Mouse (Mus musculus): Measurements from ENCODE around the gene Morn5. TPM values are rescaled to one million over a fixed set of nuclear protein-coding genes. Genes with fewer than 3 reads are reported as not detected.
A peak's percentile ranks its signal among the peaks of the same experiment; 100 is the strongest.

Gene Morn5
- polyA plus RNA-seq (2015; fragmentation: Nextera tagmentation; extraction: Ambion mirVana) = 4.1 and 4.6 TPM in 2 replicates

DNA sequence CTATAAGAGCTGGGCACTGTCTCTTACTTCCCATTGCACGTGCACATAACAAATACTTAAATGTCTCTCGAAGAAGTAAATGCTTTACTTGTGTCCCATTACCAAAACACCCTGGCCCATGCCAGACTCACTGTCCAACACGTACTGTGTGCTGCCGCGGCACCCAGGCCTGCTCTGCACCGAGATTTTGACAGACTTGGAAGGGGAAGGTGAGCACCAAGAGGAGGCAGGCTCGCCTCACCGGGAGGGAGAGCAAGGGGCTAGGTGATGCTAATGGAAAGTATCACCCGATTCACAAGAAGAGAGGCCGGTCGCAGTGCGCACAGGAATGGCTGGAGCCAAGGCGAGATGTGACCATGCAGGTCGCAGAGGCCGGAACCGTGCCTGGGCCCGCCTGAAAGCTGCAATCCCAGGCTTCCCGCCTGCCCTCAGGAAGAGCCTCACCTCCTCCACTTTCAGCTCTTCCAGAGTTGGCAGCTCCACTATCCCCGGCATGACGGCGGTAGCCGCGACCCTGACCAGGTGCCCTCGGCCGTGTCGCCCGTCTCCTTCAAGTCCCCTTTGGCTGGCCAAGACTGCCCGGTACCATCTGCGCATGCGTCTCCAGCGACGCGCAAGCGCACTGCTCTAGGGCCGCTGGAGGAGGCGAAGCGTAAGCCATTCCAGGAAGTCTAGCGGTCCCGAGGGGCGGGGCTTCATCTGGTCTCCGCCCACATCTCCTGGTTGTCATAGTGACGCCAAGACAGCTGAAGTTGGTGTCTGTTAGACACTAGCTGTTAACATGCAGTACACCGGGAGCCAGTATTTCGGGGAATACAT, at the start of gene Morn5, which contains the start of gene Ndufa8:
Gene Morn5, plus strand, starts transcription at position 711 of the 819 bp plus-strand sequence.
Gene Ndufa8, minus strand, starts transcription at position 659 of the 819 bp plus-strand sequence.
- peak within 1 kb of the TSS; percentile 72 for H3K27ac ChIP-seq (ENCODE audit: low read depth, low read length)
- H3K9ac ChIP-seq (ENCODE audit: low read depth, low read length) = peak within 1 kb of the TSS; percentile 96
- peak; percentile 98 for ATAC-seq
- H3K27me3 ChIP-seq (replicated peaks; ENCODE audit: control insufficient read depth, insufficient read depth, low read length) = no peaks in the 10 kb centered on the region
- no peaks in the 10 kb centered on the region for H3K9me3 ChIP-seq (ENCODE audit: control insufficient read depth, low read length)
- peaks cover 15% of the 10 kb centered on the region for H3K4me1 ChIP-seq (ENCODE audit: control insufficient read depth, insufficient read depth, low read depth, low read length)
- under 1% methylated on average over 41 of the region's 44 CpGs for WGBS
- H3K4me2 ChIP-seq (ENCODE audit: low read length) = peak within 1 kb of the TSS; percentile 85
- peak within 1 kb of the TSS; percentile 93 for H3K4me3 ChIP-seq (ENCODE audit: low read length)
- no peaks in the 10 kb centered on the region for H3K36me3 ChIP-seq (ENCODE audit: control insufficient read depth, insufficient read depth, low read length)

DNA sequence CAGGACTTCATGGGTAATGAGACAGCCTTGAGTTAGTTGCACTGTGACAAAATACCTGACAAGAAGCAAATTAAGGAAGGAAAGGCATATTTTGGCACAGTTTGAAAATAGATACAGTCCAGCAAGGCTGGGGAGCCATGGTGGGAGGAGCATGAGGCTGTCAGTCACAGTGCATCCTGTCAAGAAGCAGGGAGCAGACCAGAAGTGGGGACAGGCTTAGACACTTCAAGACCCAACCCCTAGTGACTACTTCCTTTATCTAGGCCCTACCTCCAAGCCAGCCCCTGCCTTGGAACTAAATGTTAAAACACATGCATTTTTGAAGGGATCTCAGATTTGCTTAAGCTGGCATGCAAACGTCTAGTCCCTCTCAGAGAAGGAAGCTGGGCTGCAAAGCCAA, 48.9 kb upstream of the Morn5 start:
- ATAC-seq = no peak
- Histone ChIP-seq H3K9me3 (ENCODE audit: control insufficient read depth, low read length) (no peaks in the 10 kb centered on the region), H3K36me3 (ENCODE audit: control insufficient read depth, insufficient read depth, low read length) (no peaks in the 10 kb centered on the region), H3K27me3 (replicated peaks; ENCODE audit: control insufficient read depth, insufficient read depth, low read length) (no peaks in the 10 kb centered on the region), H3K9ac (ENCODE audit: low read depth, low read length) (no peak overlapping the region), H3K4me2 (ENCODE audit: low read length) (no peak overlapping the region), H3K27ac (ENCODE audit: low read depth, low read length) (no peak overlapping the region), H3K4me1 (ENCODE audit: control insufficient read depth, insufficient read depth, low read depth, low read length) (no peaks in the 10 kb centered on the region), H3K4me3 (ENCODE audit: low read length) (no peak overlapping the region)
- WGBS = 61% methylated on average over 1 of the region's 1 CpGs

DNA sequence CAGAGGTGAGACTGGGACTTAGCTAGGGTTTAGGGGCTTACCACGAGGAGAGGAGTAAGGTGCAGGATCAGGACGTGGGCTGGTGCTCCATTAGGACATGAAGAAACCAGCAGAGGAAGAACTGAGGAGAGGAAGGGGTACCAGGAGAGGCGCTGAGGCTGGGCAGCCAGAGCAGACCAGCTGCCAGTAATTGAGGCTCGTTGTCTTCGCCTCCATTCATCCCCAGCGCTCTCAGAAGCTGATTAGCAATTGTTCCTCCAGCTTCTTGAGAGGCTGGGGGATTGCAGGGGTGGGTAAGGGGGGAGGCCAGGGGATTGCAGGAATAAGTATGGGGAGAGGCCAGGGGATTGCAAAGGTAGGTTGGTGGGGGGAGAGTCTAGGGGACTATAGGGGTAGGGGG, 47.1 kb upstream of the Morn5 start:
- no peaks in the 10 kb centered on the region for H3K9me3 ChIP-seq (ENCODE audit: control insufficient read depth, low read length)
- no peaks in the 10 kb centered on the region for H3K27me3 ChIP-seq (replicated peaks; ENCODE audit: control insufficient read depth, insufficient read depth, low read length)
- 27% methylated on average over 6 of the region's 6 CpGs for WGBS
- no peak overlapping the region for H3K4me2 ChIP-seq (ENCODE audit: low read length)
- no peaks in the 10 kb centered on the region for H3K36me3 ChIP-seq (ENCODE audit: control insufficient read depth, insufficient read depth, low read length)
- H3K9ac ChIP-seq (ENCODE audit: low read depth, low read length) = no peak overlapping the region
- no peaks in the 10 kb centered on the region for H3K4me1 ChIP-seq (ENCODE audit: control insufficient read depth, insufficient read depth, low read depth, low read length)
- H3K4me3 ChIP-seq (ENCODE audit: low read length) = no peak overlapping the region
- no peak for ATAC-seq
- H3K27ac ChIP-seq (ENCODE audit: low read depth, low read length) = no peak overlapping the region

DNA sequence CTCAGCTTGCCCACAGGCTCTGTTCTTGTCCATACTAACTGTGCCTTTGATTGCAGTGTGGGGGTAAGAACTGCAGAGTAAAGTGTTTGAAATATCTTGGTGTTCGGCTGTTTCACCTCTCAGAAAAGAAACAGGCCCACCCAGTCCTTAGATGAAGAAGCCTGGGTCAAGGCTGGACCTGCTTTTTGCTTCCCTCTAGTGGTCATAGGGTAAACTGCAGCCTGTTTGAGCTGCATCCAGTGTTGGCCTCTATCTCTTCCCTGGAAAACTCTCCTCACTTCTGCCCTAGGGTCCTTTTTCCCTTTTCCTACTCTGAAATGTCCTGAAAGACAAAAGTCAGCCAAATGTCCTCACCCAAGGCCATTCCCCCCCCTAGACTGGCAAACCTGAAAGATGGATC, 41.2 kb upstream of the Morn5 start:
- H3K27ac ChIP-seq (ENCODE audit: low read depth, low read length) = no peak overlapping the region
- no peaks in the 10 kb centered on the region for H3K36me3 ChIP-seq (ENCODE audit: control insufficient read depth, insufficient read depth, low read length)
- no peak overlapping the region for H3K4me3 ChIP-seq (ENCODE audit: low read length)
- no peak for ATAC-seq
- H3K4me2 ChIP-seq (ENCODE audit: low read length) = no peak overlapping the region
- no peak overlapping the region for H3K9ac ChIP-seq (ENCODE audit: low read depth, low read length)
- WGBS = 20% methylated on average over 1 of the region's 1 CpGs
- peaks cover 4% of the 10 kb centered on the region; the same call in 1 of the 2 replicates for H3K4me1 ChIP-seq (ENCODE audit: control insufficient read depth, insufficient read depth, low read depth, low read length)
- H3K9me3 ChIP-seq (ENCODE audit: control insufficient read depth, low read length) = no peaks in the 10 kb centered on the region
- H3K27me3 ChIP-seq (replicated peaks; ENCODE audit: control insufficient read depth, insufficient read depth, low read length) = peaks cover 6% of the 10 kb centered on the region

DNA sequence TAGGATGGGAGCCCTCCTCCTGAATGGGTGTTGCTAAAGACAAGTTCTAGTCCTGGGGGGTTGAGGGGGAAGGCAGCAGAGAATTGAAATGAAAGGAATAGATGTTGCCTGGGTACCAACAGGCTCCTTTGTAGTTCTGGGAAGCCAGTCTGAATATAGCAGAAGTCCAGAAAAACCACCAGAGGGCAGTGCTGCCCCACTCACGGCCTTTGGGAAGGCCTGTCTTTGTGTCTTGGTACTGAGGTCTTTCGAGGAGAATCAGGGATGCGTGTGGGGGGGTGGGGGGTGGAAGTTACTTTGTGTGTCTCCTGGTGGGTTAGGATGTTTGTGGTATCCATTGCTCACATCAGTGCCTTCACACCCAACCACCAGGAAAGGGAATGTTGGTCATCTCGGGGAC, 39.9 kb upstream of the Morn5 start:
- no peak overlapping the region for H3K4me3 ChIP-seq (ENCODE audit: low read length)
- H3K4me2 ChIP-seq (ENCODE audit: low read length) = no peak overlapping the region
- no peaks in the 10 kb centered on the region for H3K9me3 ChIP-seq (ENCODE audit: control insufficient read depth, low read length)
- peaks cover 4% of the 10 kb centered on the region; the same call in 1 of the 2 replicates for H3K4me1 ChIP-seq (ENCODE audit: control insufficient read depth, insufficient read depth, low read depth, low read length)
- ATAC-seq = peak; percentile 64; the same call in 1 of the 2 replicates
- WGBS = 21% methylated on average over 4 of the region's 4 CpGs
- no peaks in the 10 kb centered on the region for H3K36me3 ChIP-seq (ENCODE audit: control insufficient read depth, insufficient read depth, low read length)
- peaks cover 6% of the 10 kb centered on the region for H3K27me3 ChIP-seq (replicated peaks; ENCODE audit: control insufficient read depth, insufficient read depth, low read length)
- H3K27ac ChIP-seq (ENCODE audit: low read depth, low read length) = no peak overlapping the region
- no peak overlapping the region for H3K9ac ChIP-seq (ENCODE audit: low read depth, low read length)

DNA sequence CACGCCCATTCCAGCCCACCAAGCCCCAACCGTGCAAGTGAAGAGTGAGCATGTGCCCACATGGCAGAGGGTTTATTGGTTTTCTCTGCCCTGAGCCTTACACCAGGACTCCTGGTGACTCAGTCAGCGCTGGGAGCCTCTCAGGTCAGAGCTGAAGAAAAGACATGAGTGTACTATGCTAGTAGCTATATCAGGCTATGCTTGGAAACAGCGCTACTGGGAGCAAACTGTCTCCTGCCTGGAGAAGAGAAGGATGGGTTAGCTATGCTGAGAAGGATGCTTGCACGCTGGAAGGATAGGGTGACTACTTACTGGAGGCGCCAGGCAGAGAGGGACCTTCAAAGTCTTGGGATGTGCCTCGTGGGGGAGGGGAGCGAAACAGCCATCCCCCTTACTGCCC, 38.7 kb upstream of the Morn5 start:
- Histone ChIP-seq H3K27ac (ENCODE audit: low read depth, low read length) (no peak overlapping the region), H3K4me2 (ENCODE audit: low read length) (no peak overlapping the region; the same call in 1 of the 2 replicates), H3K9ac (ENCODE audit: low read depth, low read length) (no peak overlapping the region), H3K4me1 (ENCODE audit: control insufficient read depth, insufficient read depth, low read depth, low read length) (peaks cover 4% of the 10 kb centered on the region; the same call in 1 of the 2 replicates), H3K9me3 (ENCODE audit: control insufficient read depth, low read length) (no peaks in the 10 kb centered on the region), H3K27me3 (replicated peaks; ENCODE audit: control insufficient read depth, insufficient read depth, low read length) (peaks cover 6% of the 10 kb centered on the region), H3K4me3 (ENCODE audit: low read length) (no peak overlapping the region), H3K36me3 (ENCODE audit: control insufficient read depth, insufficient read depth, low read length) (no peaks in the 10 kb centered on the region)
- 37% methylated on average over 8 of the region's 8 CpGs for WGBS
- ATAC-seq = peak; percentile 10; the same call in 1 of the 2 replicates

DNA sequence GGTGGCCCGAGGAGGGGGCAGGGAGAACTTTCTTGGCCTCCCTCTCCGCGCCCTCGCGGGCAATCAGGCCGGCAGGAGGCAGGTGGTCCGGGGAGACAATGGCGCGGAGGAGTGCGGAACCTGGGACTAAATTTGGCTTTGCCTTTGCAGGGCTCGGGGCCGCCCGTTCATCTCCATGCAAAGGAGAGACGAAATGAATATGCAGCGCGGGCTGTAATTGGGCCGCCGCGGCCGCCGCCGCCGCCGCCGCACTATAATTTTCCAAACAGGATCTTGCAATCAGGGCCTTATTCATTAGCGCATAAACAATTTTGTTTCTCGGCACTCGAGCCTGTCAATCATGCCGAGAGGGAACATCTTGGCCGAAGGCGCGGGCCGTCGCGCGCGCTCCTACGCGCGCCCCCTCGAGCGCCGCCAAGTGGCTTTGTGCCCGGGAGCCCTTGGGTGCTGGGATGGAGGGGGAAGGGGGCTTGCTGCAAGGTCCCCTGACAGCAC, 37.9 kb upstream of the Morn5 start:
- Histone ChIP-seq H3K4me2 (ENCODE audit: low read length) (peak overlapping the region; percentile 91), H3K9me3 (ENCODE audit: control insufficient read depth, low read length) (no peaks in the 10 kb centered on the region), H3K4me1 (ENCODE audit: control insufficient read depth, insufficient read depth, low read depth, low read length) (peaks cover 4% of the 10 kb centered on the region; the same call in 1 of the 2 replicates), H3K27ac (ENCODE audit: low read depth, low read length) (no peak overlapping the region), H3K9ac (ENCODE audit: low read depth, low read length) (peak overlapping the region; percentile 74), H3K36me3 (ENCODE audit: control insufficient read depth, insufficient read depth, low read length) (no peaks in the 10 kb centered on the region), H3K27me3 (replicated peaks; ENCODE audit: control insufficient read depth, insufficient read depth, low read length) (peaks cover 6% of the 10 kb centered on the region), H3K4me3 (ENCODE audit: low read length) (peak overlapping the region; percentile 53)
- peak; percentile 34; the same call in 1 of the 2 replicates for ATAC-seq
- 0% methylated on average over 36 of the region's 44 CpGs for WGBS

DNA sequence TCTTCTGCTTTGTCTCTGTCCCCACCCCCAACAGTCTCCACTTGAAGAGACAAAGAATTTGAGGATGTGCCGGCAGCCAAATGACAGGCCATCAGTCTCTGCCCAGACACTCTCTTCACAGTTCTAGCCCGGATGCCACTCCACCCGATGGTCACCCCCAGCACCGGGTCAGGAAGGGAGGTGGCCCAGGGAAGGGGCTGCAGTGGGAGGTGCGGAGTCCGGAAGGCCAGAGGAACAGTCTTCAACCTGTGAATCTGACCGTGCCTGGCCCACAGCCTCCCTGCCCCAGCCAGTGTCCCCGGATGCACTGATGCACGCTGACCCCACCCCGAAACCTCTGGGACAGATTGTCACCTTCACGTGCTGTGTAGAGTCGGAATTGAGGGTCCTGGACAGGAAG, 36.2 kb upstream of the Morn5 start:
- WGBS = 52% methylated on average over 12 of the region's 12 CpGs

DNA sequence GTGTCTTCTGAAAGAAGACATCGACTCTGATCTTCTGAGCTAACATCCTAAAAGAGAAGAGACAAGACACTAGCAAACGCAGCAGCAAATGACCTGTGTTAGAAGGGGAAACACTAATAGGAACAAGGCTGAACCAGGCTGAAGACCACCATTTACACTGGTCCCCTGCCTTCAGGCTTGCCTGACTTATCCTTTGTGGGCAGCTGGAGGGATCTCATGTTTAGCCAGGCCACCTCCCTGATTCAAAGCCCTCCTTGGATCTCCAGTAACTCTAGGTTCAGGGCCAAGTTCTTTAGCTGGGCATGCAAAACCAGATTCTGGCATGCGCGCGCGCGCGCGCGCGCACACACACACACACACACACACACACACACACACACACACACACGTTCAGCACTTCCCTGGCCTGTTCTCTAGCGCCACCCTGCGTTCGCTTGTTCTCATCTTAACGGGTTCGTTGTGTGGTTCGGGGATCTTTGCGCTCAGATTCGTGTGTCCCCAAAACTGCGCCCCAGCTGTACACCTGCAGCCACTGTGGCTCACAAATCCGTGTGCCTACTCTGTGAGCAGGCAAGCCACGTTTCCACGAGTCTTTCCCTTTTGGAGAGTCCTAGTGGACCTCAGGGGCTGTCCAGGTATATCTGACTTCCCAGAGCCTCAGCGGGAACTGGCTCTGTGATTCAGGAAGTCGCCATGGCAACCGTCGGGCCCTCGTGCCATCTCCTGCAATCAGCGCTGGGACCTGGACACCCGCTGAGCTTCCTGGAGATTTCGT, 27.7 kb upstream of the Morn5 start:
- H3K4me3 ChIP-seq (ENCODE audit: low read length) = peak overlapping the region; percentile 39
- peak overlapping the region; percentile 52 for H3K9ac ChIP-seq (ENCODE audit: low read depth, low read length)
- peaks cover 9% of the 10 kb centered on the region for H3K4me1 ChIP-seq (ENCODE audit: control insufficient read depth, insufficient read depth, low read depth, low read length)
- H3K9me3 ChIP-seq (ENCODE audit: control insufficient read depth, low read length) = no peaks in the 10 kb centered on the region
- no peaks in the 10 kb centered on the region for H3K27me3 ChIP-seq (replicated peaks; ENCODE audit: control insufficient read depth, insufficient read depth, low read length)
- WGBS = 10% methylated on average over 30 of the region's 32 CpGs
- H3K4me2 ChIP-seq (ENCODE audit: low read length) = peak overlapping the region; percentile 74
- H3K36me3 ChIP-seq (ENCODE audit: control insufficient read depth, insufficient read depth, low read length) = no peaks in the 10 kb centered on the region
- no peak overlapping the region for H3K27ac ChIP-seq (ENCODE audit: low read depth, low read length)
- ATAC-seq = peak; percentile 89

More for the DNA sequence above, 36.2 kb upstream of the Morn5 start:
- no peak for ATAC-seq
- peaks cover 4% of the 10 kb centered on the region; the same call in 1 of the 2 replicates for H3K4me1 ChIP-seq (ENCODE audit: control insufficient read depth, insufficient read depth, low read depth, low read length)
- no peaks in the 10 kb centered on the region for H3K9me3 ChIP-seq (ENCODE audit: control insufficient read depth, low read length)
- H3K4me2 ChIP-seq (ENCODE audit: low read length) = no peak overlapping the region
- no peak overlapping the region for H3K4me3 ChIP-seq (ENCODE audit: low read length)
- no peak overlapping the region for H3K27ac ChIP-seq (ENCODE audit: low read depth, low read length)
- H3K36me3 ChIP-seq (ENCODE audit: control insufficient read depth, insufficient read depth, low read length) = no peaks in the 10 kb centered on the region
- no peak overlapping the region for H3K9ac ChIP-seq (ENCODE audit: low read depth, low read length)
- peaks cover 6% of the 10 kb centered on the region for H3K27me3 ChIP-seq (replicated peaks; ENCODE audit: control insufficient read depth, insufficient read depth, low read length)

All from hindbrain, embryonic 16.5 days (tissue).